ENCODE assay signal across 16 mouse cellular contexts in genomic region chr6:103405961-103406360, GRCm38 (mm10).
DNase-seq lines count a peak whose midpoint lies in the region.
"Had no signal": no experiment of that assay in that cellular context is flagged by ENCODE, and none has a peak within 500 bp of the region (broad histone marks: within the 10 kb centered on the region; RNA-seq: fewer than 3 reads in every experiment).

No protein-coding gene starts in this region.

- DNase-seq in kidney, adult 11 months = peak; percentile 6
- DNase-seq in kidney, adult 18-20 months = no peak
- DNase-seq in kidney, adult 9 months = peak; percentile 77
- DNase-seq in kidney, postnatal 14 days = no peak
- peak; percentile 6 to 15 for DNase-seq in kidney, postnatal 36 days
- DNase-seq in kidney, postnatal 10 days = no peak
- DNase-seq: adrenal gland, postnatal 10 days; adrenal gland, postnatal 36 days; B cell, adult 2 months; cerebellum, adult 18-20 months; cerebellum, adult 9-10 months; cerebellum, postnatal 14 days; gastrocnemius, postnatal 25 days; heart, adult 18-20 months; heart, postnatal 10 days; heart, postnatal 36 days had no signal

Comparison
In these comparisons a context has a peak if more than half of its experiments do, and no peak if none do; other contexts are left out.
1. DNase-seq: peak in kidney, adult 11 months (single experiment), kidney, adult 9 months (single experiment) and kidney, postnatal 36 days (2 of 2); none in kidney, adult 18-20 months (single experiment), kidney, postnatal 14 days (single experiment) and kidney, postnatal 10 days (single experiment).